Mouse (Mus musculus) layer of hippocampus, adult 9-11 months (tissue): ENCODE results near the gene Tcstv1.
"Not testable (repeated sequence)": the region's sequence is repeated elsewhere in the genome, so short reads cannot be mapped to it uniquely, and the experiment has no call there.

ENCODE experiments used
- DNase-seq: peaks from one replicate; pipeline ENCODE4 v3.0.0; 2022

The Tcstv1 gene

DNA sequence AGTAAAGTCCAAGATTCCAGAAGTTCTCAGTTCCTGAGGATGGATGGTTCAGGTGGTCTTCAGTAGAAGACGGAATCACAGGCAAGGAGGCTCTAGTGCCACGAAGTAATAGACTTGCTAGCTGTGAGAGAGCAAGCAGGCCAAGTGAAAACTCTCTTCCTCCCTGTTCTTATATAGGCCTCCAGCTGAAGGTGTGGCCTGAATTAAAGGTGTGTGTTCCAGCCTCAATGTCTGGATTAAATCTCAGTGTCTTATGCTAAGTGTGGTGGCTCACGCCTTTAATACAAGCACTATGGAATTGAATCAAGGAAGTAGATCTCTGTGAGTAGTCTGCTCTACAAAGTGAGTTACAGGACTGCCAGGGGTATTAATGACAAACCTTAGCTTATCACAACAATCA lies at the start of gene Tcstv1:
Gene Tcstv1 (minus strand): TSS at position 101 of the 400 bp plus-strand sequence.
- not testable (repeated sequence) for DNase-seq

DNA sequence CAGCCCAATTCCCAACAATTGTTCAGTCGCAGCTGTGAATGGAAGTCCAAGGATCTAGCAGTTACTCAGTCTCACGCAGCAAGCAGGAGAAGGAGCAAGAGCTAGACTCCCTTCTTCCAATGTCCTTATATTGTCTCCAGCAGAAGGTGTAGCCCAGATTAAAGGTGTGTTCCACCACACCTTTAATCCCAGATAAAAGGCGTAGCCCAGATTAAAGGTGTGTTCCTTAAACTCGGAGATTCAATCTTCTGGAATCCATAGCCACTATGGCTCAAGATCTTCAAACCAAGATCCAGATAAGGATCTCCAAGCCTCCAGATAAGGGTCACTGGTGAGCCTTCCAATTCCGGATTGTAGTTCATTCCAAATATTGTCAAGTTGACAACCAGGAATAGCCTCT lies 34.6 kb upstream of the Tcstv1 start, which contains the start of gene Gm21761:
Gene Gm21761 (minus strand): TSS at position 101 of the 400 bp plus-strand sequence.
- DNase-seq: not testable (repeated sequence)

DNA sequence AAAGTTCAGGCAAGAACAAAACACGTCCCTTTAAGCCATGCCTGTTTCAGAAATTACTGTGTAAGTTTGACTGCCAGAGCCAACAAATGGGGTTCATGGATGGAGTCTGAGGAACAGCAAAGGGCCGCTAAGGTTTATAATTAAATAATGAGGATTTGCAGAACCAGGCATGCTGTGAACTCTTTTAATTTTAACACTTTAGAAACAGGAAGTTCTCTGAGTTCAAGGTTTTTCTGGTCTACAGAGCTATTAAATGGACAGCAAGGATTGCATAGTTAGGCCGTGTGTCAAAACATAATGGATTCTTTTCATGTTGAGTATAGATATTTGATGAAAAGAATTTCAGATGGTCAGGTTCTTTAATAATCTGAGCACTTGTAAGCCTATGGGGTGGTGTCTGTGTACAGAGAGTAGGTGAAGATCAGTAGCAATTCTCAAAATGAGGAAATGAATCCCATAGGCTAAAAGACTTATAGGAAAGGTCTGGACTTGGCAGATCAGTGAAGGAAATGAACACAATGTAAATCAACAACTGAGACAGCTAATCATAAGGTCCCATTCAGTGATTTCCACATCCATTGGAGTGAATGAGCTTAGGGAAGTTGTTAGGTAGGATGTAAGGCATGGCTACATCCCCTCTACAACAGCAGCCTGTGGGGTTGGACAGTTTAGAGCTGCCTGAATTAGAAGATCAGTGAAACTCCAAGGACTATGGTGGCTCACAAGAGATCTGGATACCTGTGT lies 30.2 kb upstream of the Tcstv1 start:
- DNase-seq: not testable (repeated sequence)

DNA sequence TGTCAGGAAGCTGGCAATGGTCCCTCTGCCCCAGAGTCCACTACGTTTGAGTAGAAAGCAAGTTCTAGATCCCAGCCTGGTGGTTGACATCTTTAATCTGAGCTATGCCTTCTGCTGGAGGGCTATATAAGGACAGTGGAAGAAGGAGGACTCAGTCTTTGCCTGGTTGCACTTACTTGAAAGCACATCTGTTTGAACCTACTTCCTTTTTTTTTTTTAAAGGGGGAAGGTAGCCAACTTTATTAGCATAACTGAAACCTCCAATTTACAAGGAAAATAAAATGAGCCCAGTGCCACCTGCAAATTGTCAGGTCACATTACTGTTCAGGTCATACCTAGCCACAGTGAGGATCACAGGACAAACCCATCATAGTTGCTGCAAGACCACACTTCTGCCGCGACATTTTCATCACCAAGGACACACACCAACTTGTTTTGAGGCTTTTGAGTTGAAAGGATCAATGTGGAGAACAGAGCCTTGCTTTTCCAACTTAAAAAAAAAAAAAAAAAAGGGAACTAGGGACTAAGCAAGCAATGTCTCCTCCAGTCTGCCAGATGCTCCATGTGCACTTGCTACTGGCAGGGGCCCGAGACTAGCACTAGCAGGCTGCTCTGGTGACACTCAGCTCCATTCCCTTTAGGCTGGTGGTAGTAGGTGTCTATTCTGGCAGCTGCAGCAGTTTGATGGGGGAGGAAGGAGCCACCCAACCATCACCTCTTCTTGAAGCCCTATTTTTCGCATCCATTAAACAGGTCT lies 22.6 kb upstream of the Tcstv1 start:
- not testable (repeated sequence) for DNase-seq

DNA sequence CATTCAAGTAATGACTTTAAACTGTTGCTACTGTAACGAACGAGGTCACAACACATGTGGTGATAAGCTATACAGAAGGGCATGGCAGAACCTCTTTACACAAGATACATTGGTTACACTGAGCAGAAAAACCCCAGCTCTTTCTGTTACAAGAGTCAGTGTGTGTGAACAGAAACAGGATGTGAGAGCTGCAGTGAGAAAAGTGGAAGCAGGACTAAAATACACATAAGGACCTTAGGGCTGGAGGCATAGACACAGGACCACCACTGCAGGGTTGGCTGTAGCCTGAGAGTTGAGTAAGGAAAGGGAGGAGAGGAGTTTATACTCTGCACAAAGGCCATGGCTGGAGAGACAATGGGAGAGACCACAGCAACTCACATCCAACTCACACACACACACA lies 21.9 kb upstream of the Tcstv1 start:
- DNase-seq: not testable (repeated sequence)

DNA sequence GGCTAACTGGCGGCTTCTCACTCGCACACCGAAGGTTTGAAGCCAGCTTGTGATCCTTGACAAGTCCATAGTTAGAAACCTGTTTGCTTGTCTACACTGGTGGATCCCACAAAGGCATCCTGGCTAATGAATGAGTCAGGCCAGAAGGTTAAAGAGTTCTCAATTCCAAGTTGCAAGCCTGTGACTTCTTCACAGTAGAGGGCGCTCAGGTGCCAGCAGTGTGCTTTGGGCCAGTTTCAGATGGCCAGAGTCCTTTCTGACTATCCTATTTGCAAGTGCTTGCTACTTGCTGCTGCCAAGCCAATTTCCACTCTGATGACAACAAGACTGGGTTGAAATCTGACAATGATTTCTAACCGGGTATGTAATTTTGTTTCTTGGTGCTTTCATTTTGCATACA lies 4.0 kb upstream of the Tcstv1 start:
- not testable (repeated sequence) for DNase-seq

DNA sequence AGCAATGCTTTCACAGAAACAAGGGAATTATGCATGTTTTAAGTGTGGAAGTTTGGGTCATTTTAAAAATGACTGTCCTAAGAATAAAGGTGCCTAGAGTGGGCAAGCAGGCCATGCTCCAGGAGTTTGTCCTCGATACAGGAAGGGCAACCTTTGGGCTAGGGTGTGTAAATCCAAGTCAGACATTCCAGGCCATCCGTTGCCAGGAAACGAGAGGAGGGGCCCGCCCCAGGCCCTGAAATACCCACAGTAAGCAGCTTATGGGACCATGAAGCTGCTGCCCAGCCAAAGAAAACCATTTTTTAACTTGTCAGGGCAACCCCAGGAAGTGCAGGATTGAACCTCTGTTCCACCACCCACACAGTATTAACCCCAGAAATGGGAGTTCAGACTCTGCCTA lies 7.7 kb downstream of the Tcstv1 start:
- DNase-seq: not testable (repeated sequence)

DNA sequence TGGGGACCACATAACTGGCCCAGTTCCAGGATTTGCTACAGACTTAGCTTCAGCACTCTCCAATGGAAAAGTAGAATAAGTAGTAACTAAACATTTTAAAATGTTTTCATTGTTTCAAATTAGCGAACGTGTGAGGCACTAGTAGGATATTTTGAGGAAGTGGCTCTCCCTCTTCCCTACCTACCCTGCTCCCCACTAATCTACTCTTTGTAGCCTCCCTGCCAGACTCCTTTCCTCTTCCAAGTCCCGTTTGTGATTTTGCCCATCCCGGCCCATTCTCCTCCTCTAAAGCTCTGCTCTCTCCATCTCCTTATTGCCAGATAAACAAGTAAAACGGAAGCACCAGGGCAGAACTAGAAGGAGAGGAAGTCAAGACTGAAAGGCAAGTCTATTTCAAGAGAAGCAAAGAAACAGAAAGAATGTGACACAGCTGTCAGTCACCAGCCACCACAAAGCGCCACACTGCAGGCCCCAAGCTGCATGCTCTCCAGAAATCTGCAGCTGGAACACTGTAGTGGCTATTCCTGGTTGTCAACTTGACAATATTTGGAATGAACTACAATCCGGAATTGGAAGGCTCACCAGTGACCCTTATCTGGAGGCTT lies 30.1 kb downstream of the Tcstv1 start:
- DNase-seq: not testable (repeated sequence)

DNA sequence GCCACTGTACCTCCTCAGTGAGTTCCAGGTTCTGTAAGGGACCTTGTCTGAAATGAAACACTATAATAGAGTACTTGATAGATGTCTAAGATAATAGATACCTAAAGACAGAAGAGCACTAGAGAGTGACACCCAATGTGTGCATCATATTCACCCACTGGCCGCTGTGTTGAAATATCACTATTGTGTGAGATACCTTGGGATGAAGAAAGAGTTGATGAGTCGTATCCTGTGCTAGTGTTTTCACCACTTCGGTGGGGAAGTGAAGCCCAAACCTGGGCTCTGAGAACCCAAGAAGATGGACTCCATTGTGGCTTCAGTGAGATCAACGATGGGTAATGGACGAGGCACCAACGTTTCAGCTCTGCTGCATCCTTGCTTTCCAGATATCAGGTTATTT lies 32.2 kb downstream of the Tcstv1 start:
- not testable (repeated sequence) for DNase-seq
